In genomic region chr11:96946498-96946897, GRCm38 (mm10) we compare ENCODE assay signal across 14 mouse cellular contexts. TPM values are rescaled to one million over a fixed set of nuclear protein-coding genes. Genes with fewer than 3 reads are reported as not detected.
DNase-seq lines count a peak whose midpoint lies in the region; ATAC-seq lines count a peak whose summit lies in the region.
"Had no signal": no experiment of that assay in that cellular context is flagged by ENCODE, and none has a peak within 500 bp of the region (broad histone marks: within the 10 kb centered on the region; RNA-seq: fewer than 3 reads in every experiment).

No protein-coding gene starts in this region.

- no peak for DNase-seq in hindbrain, embryonic 10.5 days (ENCODE audit: low spot score)
- DNase-seq in midbrain, embryonic 11.5 days (ENCODE audit: low spot score, missing footprints): no peak
- DNase-seq in adrenal gland, adult 8-10 months: no peak
- DNase-seq: cerebellum, adult 9-10 months; heart, adult 18-20 months; right cerebral cortex, postnatal 25 days; thymus, postnatal 4 days had no signal

- peaks cover 17% of the 10 kb centered on the region; the same call in 1 of the 2 replicates for H3K27me3 ChIP-seq in hindbrain, embryonic 10.5 days (ENCODE audit: insufficient read depth, poor library complexity, severe bottlenecking)
- peaks cover 9% of the 10 kb centered on the region for H3K27me3 ChIP-seq in hindbrain, embryonic 13.5 days
- no peaks in the 10 kb centered on the region for H3K27me3 ChIP-seq in embryonic facial prominence, embryonic 12.5 days
- H3K27me3 ChIP-seq in hindbrain, embryonic 16.5 days (replicated peaks; ENCODE audit: control insufficient read depth, insufficient read depth, low read length): no peaks in the 10 kb centered on the region
- no peaks in the 10 kb centered on the region; the same call in 1 of the 2 replicates for H3K27me3 ChIP-seq in midbrain, embryonic 11.5 days (ENCODE audit: control insufficient read depth, insufficient read depth, low read length)
- H3K27me3 ChIP-seq: CH12.LX; limb, embryonic 13.5 days had no signal

- peak overlapping the region; percentile 21; the same call in 1 of the 2 replicates for H3K4me3 ChIP-seq in hindbrain, embryonic 10.5 days
- no peak overlapping the region for H3K4me3 ChIP-seq in hindbrain, embryonic 13.5 days
- H3K4me3 ChIP-seq in embryonic facial prominence, embryonic 12.5 days: no peak overlapping the region
- H3K4me3 ChIP-seq in hindbrain, embryonic 16.5 days (ENCODE audit: low read length): no peak overlapping the region
- H3K4me3 ChIP-seq in midbrain, embryonic 11.5 days (ENCODE audit: low read depth, low read length): no peak overlapping the region
- H3K4me3 ChIP-seq: limb, embryonic 13.5 days; neural tube, embryonic 13.5 days had no signal

- ATAC-seq in hindbrain, embryonic 13.5 days (ENCODE audit: low FRiP score): no peak
- ATAC-seq in embryonic facial prominence, embryonic 12.5 days (ENCODE audit: insufficient number of reproducible peaks, insufficient read depth, low FRiP score, low TSS enrichment): no peak
- peak; percentile 25; the same call in 1 of the 2 replicates for ATAC-seq in hindbrain, embryonic 16.5 days
- ATAC-seq in midbrain, embryonic 11.5 days (ENCODE audit: low FRiP score): no peak
- ATAC-seq in granulocyte monocyte progenitor cell, adult 5-6 weeks (replicated peaks; ENCODE audit: poor library complexity, severe bottlenecking): no peak

- H3K36me3 ChIP-seq in hindbrain, embryonic 10.5 days: peaks cover 32% of the 10 kb centered on the region
- peaks cover 31% of the 10 kb centered on the region for H3K36me3 ChIP-seq in hindbrain, embryonic 13.5 days
- H3K36me3 ChIP-seq in embryonic facial prominence, embryonic 12.5 days: peaks cover 7% of the 10 kb centered on the region
- H3K36me3 ChIP-seq in hindbrain, embryonic 16.5 days (ENCODE audit: control insufficient read depth, insufficient read depth, low read length): 0 out of 2 replicates have a peak, but pooled peaks cover 2% of the 10 kb centered on the region
- peaks cover 3% of the 10 kb centered on the region; the same call in 1 of the 2 replicates for H3K36me3 ChIP-seq in midbrain, embryonic 11.5 days (ENCODE audit: control insufficient read depth, insufficient read depth, low read length)

- no peak overlapping the region for H3K9ac ChIP-seq in hindbrain, embryonic 13.5 days
- no peak overlapping the region for H3K9ac ChIP-seq in embryonic facial prominence, embryonic 12.5 days
- no peak overlapping the region for H3K9ac ChIP-seq in hindbrain, embryonic 16.5 days (ENCODE audit: low read depth, low read length)
- no peak overlapping the region for H3K9ac ChIP-seq in midbrain, embryonic 11.5 days (ENCODE audit: low read length)
- H3K9ac ChIP-seq: limb, embryonic 13.5 days; neural tube, embryonic 13.5 days had no signal

- H3K9me3 ChIP-seq in hindbrain, embryonic 10.5 days: no peaks in the 10 kb centered on the region
- H3K9me3 ChIP-seq in hindbrain, embryonic 13.5 days: no peaks in the 10 kb centered on the region
- no peaks in the 10 kb centered on the region for H3K9me3 ChIP-seq in embryonic facial prominence, embryonic 12.5 days
- H3K9me3 ChIP-seq in hindbrain, embryonic 16.5 days (ENCODE audit: control insufficient read depth, low read length): no peaks in the 10 kb centered on the region
- no peaks in the 10 kb centered on the region for H3K9me3 ChIP-seq in midbrain, embryonic 11.5 days (ENCODE audit: control insufficient read depth, low read length)
- H3K9me3 ChIP-seq: limb, embryonic 13.5 days; neural tube, embryonic 13.5 days had no signal

- H3K4me2 ChIP-seq in hindbrain, embryonic 13.5 days: no peak overlapping the region
- H3K4me2 ChIP-seq in embryonic facial prominence, embryonic 12.5 days (replicated peaks): 0 out of 2 replicates have a peak overlapping the region, but pooled peaks have one; percentile 1
- H3K4me2 ChIP-seq in hindbrain, embryonic 16.5 days (ENCODE audit: low read length): 0 out of 2 replicates have a peak overlapping the region, but pooled peaks have one; percentile 1
- H3K4me2 ChIP-seq in midbrain, embryonic 11.5 days: no peak overlapping the region
- H3K4me2 ChIP-seq: limb, embryonic 13.5 days; neural tube, embryonic 13.5 days had no signal

- 0 out of 2 replicates have a peak overlapping the region, but pooled peaks have one; percentile 35 for H3K27ac ChIP-seq in hindbrain, embryonic 10.5 days
- no peak overlapping the region for H3K27ac ChIP-seq in hindbrain, embryonic 13.5 days
- peak overlapping the region; percentile 51; the same call in 1 of the 2 replicates for H3K27ac ChIP-seq in embryonic facial prominence, embryonic 12.5 days
- peak overlapping the region; percentile 3 for H3K27ac ChIP-seq in hindbrain, embryonic 16.5 days (ENCODE audit: low read depth, low read length)
- H3K27ac ChIP-seq in midbrain, embryonic 11.5 days (ENCODE audit: low read depth, low read length): peak overlapping the region; percentile 7; the same call in 1 of the 2 replicates
- H3K27ac ChIP-seq: limb, embryonic 13.5 days; neural tube, embryonic 13.5 days had no signal

- peaks cover 22% of the 10 kb centered on the region for H3K4me1 ChIP-seq in hindbrain, embryonic 10.5 days (replicated peaks)
- peaks cover 26% of the 10 kb centered on the region for H3K4me1 ChIP-seq in hindbrain, embryonic 13.5 days (replicated peaks)
- H3K4me1 ChIP-seq in embryonic facial prominence, embryonic 12.5 days: peaks cover 10% of the 10 kb centered on the region; the same call in 1 of the 2 replicates
- peaks cover 15% of the 10 kb centered on the region for H3K4me1 ChIP-seq in hindbrain, embryonic 16.5 days (ENCODE audit: control insufficient read depth, insufficient read depth, low read depth, low read length)
- peaks cover 8% of the 10 kb centered on the region; the same call in 1 of the 2 replicates for H3K4me1 ChIP-seq in midbrain, embryonic 11.5 days (ENCODE audit: control insufficient read depth, insufficient read depth, low read length)

- WGBS in hindbrain, embryonic 10.5 days: 81% methylated on average over 9 of the region's 9 CpGs
- 70% methylated on average over 9 of the region's 9 CpGs for WGBS in hindbrain, embryonic 13.5 days
- WGBS in embryonic facial prominence, embryonic 12.5 days: 57% methylated on average over 9 of the region's 9 CpGs
- 65% methylated on average over 9 of the region's 9 CpGs for WGBS in hindbrain, embryonic 16.5 days
- WGBS in midbrain, embryonic 11.5 days: 65% methylated on average over 9 of the region's 9 CpGs

RNA-seq across cellular contexts. Expression of gene Pnpo, which starts 2.7 kb away (rescaled TPM):
- polyA plus RNA-seq in hindbrain, embryonic 10.5 days (2016; fragmentation: Nextera tagmentation; extraction: Ambion mirVana): 31.4 and 36.4 TPM in 2 replicates
- 20.5 and 22.6 TPM in 2 replicates for polyA plus RNA-seq in hindbrain, embryonic 13.5 days (2015; fragmentation: Nextera tagmentation; extraction: Ambion mirVana)
- 21.5 and 22.2 TPM in 2 replicates for polyA plus RNA-seq in embryonic facial prominence, embryonic 12.5 days (2016; fragmentation: Nextera tagmentation; extraction: Ambion mirVana)
- 36.2 and 37.3 TPM in 2 replicates for polyA plus RNA-seq in hindbrain, embryonic 16.5 days (2015; fragmentation: Nextera tagmentation; extraction: Ambion mirVana)
- polyA plus RNA-seq in midbrain, embryonic 11.5 days (2014; fragmentation: Nextera tagmentation; extraction: Ambion mirVana): 23.1 and 24.4 TPM in 2 replicates
- total RNA-seq in granulocyte monocyte progenitor cell, adult 5-6 weeks (2014; fragmentation: Nextera tagmentation): 30.1 and 31.9 TPM in 2 replicates
- 35.0 and 42.1 TPM in 2 replicates for total RNA-seq in granulocyte monocyte progenitor cell, adult 5-6 weeks (2017)
- total RNA-seq in adrenal gland, adult 8-10 months (2022): 10 to 100 TPM; 34.5 to 43.3 (median 39.4) TPM

RNA-seq across cellular contexts. Expression of gene Prr15l, which starts 18.6 kb away (rescaled TPM):
- polyA plus RNA-seq in hindbrain, embryonic 10.5 days (2016; fragmentation: Nextera tagmentation; extraction: Ambion mirVana): 0.37 and 0.75 TPM in 2 replicates
- polyA plus RNA-seq in hindbrain, embryonic 13.5 days (2015; fragmentation: Nextera tagmentation; extraction: Ambion mirVana): 0.29 and 0.43 TPM in 2 replicates
- 2.4 and 3.3 TPM in 2 replicates for polyA plus RNA-seq in embryonic facial prominence, embryonic 12.5 days (2016; fragmentation: Nextera tagmentation; extraction: Ambion mirVana)
- 0.35 and 0.60 TPM in 2 replicates for polyA plus RNA-seq in hindbrain, embryonic 16.5 days (2015; fragmentation: Nextera tagmentation; extraction: Ambion mirVana)
- polyA plus RNA-seq in midbrain, embryonic 11.5 days (2014; fragmentation: Nextera tagmentation; extraction: Ambion mirVana): 0.12 and 0.19 TPM in 2 replicates
- total RNA-seq in granulocyte monocyte progenitor cell, adult 5-6 weeks (2014; fragmentation: Nextera tagmentation): not detected in 2 replicates
- 0.67 TPM in 1 of 2 replicates, not detected in the other for total RNA-seq in granulocyte monocyte progenitor cell, adult 5-6 weeks (2017)
- total RNA-seq in adrenal gland, adult 8-10 months (2022): under 1 TPM in 3 of 4 experiments, not detected in 1; 0.28 to 0.70 (median 0.32) TPM
- polyA plus RNA-seq: neural tube, embryonic 13.5 days had no signal

RNA-seq across cellular contexts. Expression of gene Cdk5rap3, which starts 30.2 kb away (rescaled TPM):
- polyA plus RNA-seq in hindbrain, embryonic 10.5 days (2016; fragmentation: Nextera tagmentation; extraction: Ambion mirVana): 112 and 124 TPM in 2 replicates
- 92.9 and 100 TPM in 2 replicates for polyA plus RNA-seq in hindbrain, embryonic 13.5 days (2015; fragmentation: Nextera tagmentation; extraction: Ambion mirVana)
- polyA plus RNA-seq in embryonic facial prominence, embryonic 12.5 days (2016; fragmentation: Nextera tagmentation; extraction: Ambion mirVana): 88.2 and 96.5 TPM in 2 replicates
- 81.2 and 84.8 TPM in 2 replicates for polyA plus RNA-seq in hindbrain, embryonic 16.5 days (2015; fragmentation: Nextera tagmentation; extraction: Ambion mirVana)
- 91.4 and 92.8 TPM in 2 replicates for polyA plus RNA-seq in midbrain, embryonic 11.5 days (2014; fragmentation: Nextera tagmentation; extraction: Ambion mirVana)
- total RNA-seq in granulocyte monocyte progenitor cell, adult 5-6 weeks (2014; fragmentation: Nextera tagmentation): 53.6 and 66.7 TPM in 2 replicates
- total RNA-seq in granulocyte monocyte progenitor cell, adult 5-6 weeks (2017): 68.4 and 68.9 TPM in 2 replicates
- total RNA-seq in adrenal gland, adult 8-10 months (2022): 10 to 100 TPM; 55.2 to 82.1 (median 71.5) TPM

RNA-seq across cellular contexts. Expression of gene Sp2, which starts 36.3 kb away (rescaled TPM):
- 29.5 and 31.4 TPM in 2 replicates for polyA plus RNA-seq in hindbrain, embryonic 10.5 days (2016; fragmentation: Nextera tagmentation; extraction: Ambion mirVana)
- polyA plus RNA-seq in hindbrain, embryonic 13.5 days (2015; fragmentation: Nextera tagmentation; extraction: Ambion mirVana): 15.9 and 17.2 TPM in 2 replicates
- polyA plus RNA-seq in embryonic facial prominence, embryonic 12.5 days (2016; fragmentation: Nextera tagmentation; extraction: Ambion mirVana): 15.3 and 17.3 TPM in 2 replicates
- 13.5 and 19.0 TPM in 2 replicates for polyA plus RNA-seq in hindbrain, embryonic 16.5 days (2015; fragmentation: Nextera tagmentation; extraction: Ambion mirVana)
- 22.2 and 26.3 TPM in 2 replicates for polyA plus RNA-seq in midbrain, embryonic 11.5 days (2014; fragmentation: Nextera tagmentation; extraction: Ambion mirVana)
- 19.8 and 22.3 TPM in 2 replicates for total RNA-seq in granulocyte monocyte progenitor cell, adult 5-6 weeks (2014; fragmentation: Nextera tagmentation)
- total RNA-seq in granulocyte monocyte progenitor cell, adult 5-6 weeks (2017): 2.2 and 2.8 TPM in 2 replicates
- total RNA-seq in adrenal gland, adult 8-10 months (2022): 10 to 100 TPM; 13.8 to 21.0 (median 16.4) TPM

Comparison
In these comparisons a context has a peak if more than half of its experiments do, and no peak if none do; other contexts are left out.
1. H3K4me2 ChIP-seq: peak in embryonic facial prominence, embryonic 12.5 days (single experiment) and hindbrain, embryonic 16.5 days (single experiment); none in hindbrain, embryonic 13.5 days (single experiment) and midbrain, embryonic 11.5 days (single experiment).